Mouse (Mus musculus) liver, embryonic 15.5 days (tissue): ENCODE results near the gene Ccnl1. TPM values are rescaled to one million over a fixed set of nuclear protein-coding genes. Genes with fewer than 3 reads are reported as not detected.

ENCODE experiments used
- ATAC-seq: fragments of 200-750 bp; cut with Nextera tagmentation; 2 replicates; pipeline ENCODE4 v1.8.0; 2017; ENCODE audit warnings: moderate number of reproducible peaks, mild to moderate bottlenecking, moderate library complexity; ENCODE audit not compliant: insufficient read depth
- H3K27ac ChIP-seq: fragments of 300-500 bp; sonication (generic); replicated peaks from 2 replicates; pipeline ENCODE4 v1.5.1; 2015; ENCODE audit warnings: mild to moderate bottlenecking, inconsistent platforms
- H3K27me3 ChIP-seq: fragments of 300-500 bp; sonication (generic); 2 replicates; pipeline ENCODE4 v1.6.1; 2015; ENCODE audit warnings: mild to moderate bottlenecking, inconsistent platforms
- H3K36me3 ChIP-seq: fragments of 300-500 bp; sonication (generic); replicated peaks from 2 replicates; pipeline ENCODE4 v1.6.1; 2015; ENCODE audit warnings: moderate library complexity, mild to moderate bottlenecking, inconsistent platforms
- H3K4me1 ChIP-seq: fragments of 300-500 bp; sonication (generic); replicated peaks from 2 replicates; pipeline ENCODE4 v1.6.1; 2015; ENCODE audit warnings: inconsistent platforms
- H3K4me2 ChIP-seq: fragments of 300-500 bp; sonication (generic); 2 replicates; pipeline ENCODE4 v1.6.1; 2015; ENCODE audit warnings: moderate library complexity, mild to moderate bottlenecking, inconsistent platforms
- H3K4me3 ChIP-seq: fragments of 300-500 bp; sonication (generic); replicated peaks from 2 replicates; pipeline ENCODE4 v1.5.1; 2015; ENCODE audit warnings: mild to moderate bottlenecking, inconsistent platforms
- H3K9ac ChIP-seq: fragments of 300-500 bp; sonication (generic); 2 replicates; pipeline ENCODE4 v1.6.1; 2015; ENCODE audit warnings: moderate library complexity, mild to moderate bottlenecking, inconsistent platforms
- H3K9me3 ChIP-seq: fragments of 300-500 bp; sonication (generic); replicated peaks from 2 replicates; pipeline ENCODE4 v1.6.1; 2016; ENCODE audit warnings: inconsistent platforms
- whole genome bisulfite sequencing: fragments of 180-500 bp; shearing (Covaris S2); methylation state at CpG from one replicate; pipeline ENCODE4 v1.1.7; 2015; ENCODE audit warnings: mixed read lengths; ENCODE audit not compliant: insufficient replicate concordance; 5-methylcytosine and 5-hydroxymethylcytosine counted together
- polyA plus RNA-seq: library from polyadenylated mRNA; unstranded; fragments of >200 nt; fragmentation: Nextera tagmentation; extraction: Ambion mirVana; gene quantifications from 2 replicates; pipeline ENCODE4 v1.2.1, GENCODE M21; 2015

Gene Ccnl1
- polyA plus RNA-seq, 1 experiment from 2014 or later: 45.2 TPM

DNA sequence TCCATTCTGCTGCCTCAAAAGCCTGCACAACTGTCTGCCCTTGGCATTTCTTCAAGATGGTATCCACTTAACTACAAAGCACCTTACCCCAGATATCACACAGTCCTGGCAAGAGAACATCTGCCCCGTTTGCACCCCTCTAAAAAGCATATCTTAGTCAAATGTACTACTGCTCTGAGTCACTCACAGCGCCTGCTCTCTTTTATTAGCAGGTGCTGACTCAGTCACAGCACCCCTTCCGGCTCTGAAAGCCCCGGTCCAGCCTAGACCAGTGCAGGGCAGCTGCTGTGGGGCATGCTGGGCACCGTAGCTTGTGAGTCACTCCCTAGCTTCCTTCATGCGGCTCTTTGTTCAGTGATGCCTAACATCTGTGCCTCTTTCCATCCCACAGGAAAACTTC lies 35.6 kb downstream of the Ccnl1 start:
- Histone ChIP-seq H3K4me3 (no peak overlapping the region), H3K27ac (no peak overlapping the region), H3K36me3 (no peaks in the 10 kb centered on the region), H3K9ac (no peak overlapping the region), H3K4me1 (peaks cover 6% of the 10 kb centered on the region), H3K27me3 (no peaks in the 10 kb centered on the region), H3K9me3 (no peaks in the 10 kb centered on the region), H3K4me2 (no peak overlapping the region)
- WGBS: 57% methylated on average over 6 of the region's 6 CpGs
- no peak for ATAC-seq

DNA sequence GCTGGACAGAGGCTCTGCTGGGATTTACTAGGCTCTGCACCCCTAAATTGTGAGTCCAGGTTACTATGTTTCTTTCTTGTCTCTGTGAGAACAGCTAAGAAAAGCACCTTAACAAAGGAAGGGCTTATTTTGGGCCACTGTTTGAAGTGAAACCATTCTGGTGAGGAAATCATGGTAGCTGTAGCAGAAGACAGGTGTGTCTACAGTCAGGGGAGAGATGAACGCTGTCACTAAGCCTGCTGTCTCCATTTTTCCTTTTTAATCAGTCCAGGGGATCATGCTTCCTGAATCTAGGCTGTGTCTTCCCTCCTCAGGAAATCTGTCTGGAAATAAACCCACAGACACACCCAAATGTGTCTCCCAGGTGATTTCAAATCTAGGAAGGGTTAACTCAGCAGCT lies 36.4 kb downstream of the Ccnl1 start:
- 56% methylated on average over 1 of the region's 1 CpGs for WGBS

GRCm38 (mm10) chr3:65919016-65919415 lies 39.0 kb downstream of the Ccnl1 start:
- Histone ChIP-seq H3K27me3 (no peaks in the 10 kb centered on the region), H3K36me3 (no peaks in the 10 kb centered on the region), H3K4me3 (no peak overlapping the region), H3K4me2 (no peak overlapping the region), H3K27ac (no peak overlapping the region), H3K4me1 (no peaks in the 10 kb centered on the region), H3K9ac (no peak overlapping the region), H3K9me3 (no peaks in the 10 kb centered on the region)
- WGBS: 74% methylated on average over 2 of the region's 2 CpGs
- ATAC-seq: no peak

More for the DNA sequence above, 36.4 kb downstream of the Ccnl1 start:
- no peak for ATAC-seq
- no peaks in the 10 kb centered on the region for H3K27me3 ChIP-seq
- H3K9me3 ChIP-seq: no peaks in the 10 kb centered on the region
- no peak overlapping the region for H3K4me3 ChIP-seq
- no peaks in the 10 kb centered on the region for H3K36me3 ChIP-seq
- H3K9ac ChIP-seq: no peak overlapping the region
- no peak overlapping the region for H3K4me2 ChIP-seq
- peaks cover 6% of the 10 kb centered on the region for H3K4me1 ChIP-seq
- H3K27ac ChIP-seq: no peak overlapping the region

DNA sequence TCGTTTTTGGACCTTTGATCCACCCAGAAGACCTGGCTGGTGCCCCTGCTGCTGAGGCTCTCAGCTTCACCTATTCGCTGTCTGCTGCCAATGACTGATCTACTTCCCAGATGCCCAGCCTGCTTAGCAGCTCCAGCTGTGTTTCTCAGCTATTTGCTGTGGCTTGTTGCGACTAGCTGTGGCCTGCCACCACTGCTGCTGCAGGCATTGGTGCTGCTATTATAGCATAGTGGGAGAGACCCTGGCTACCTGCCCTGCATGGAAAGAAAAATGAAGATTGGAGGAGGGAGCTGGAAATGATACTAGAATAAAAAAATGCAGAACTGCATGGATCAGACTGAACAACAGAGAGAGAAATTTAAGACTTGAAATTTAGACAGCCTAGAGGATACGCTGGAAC lies 45.1 kb downstream of the Ccnl1 start:
- ATAC-seq: no peak
- WGBS: 53% methylated on average over 4 of the region's 4 CpGs

DNA sequence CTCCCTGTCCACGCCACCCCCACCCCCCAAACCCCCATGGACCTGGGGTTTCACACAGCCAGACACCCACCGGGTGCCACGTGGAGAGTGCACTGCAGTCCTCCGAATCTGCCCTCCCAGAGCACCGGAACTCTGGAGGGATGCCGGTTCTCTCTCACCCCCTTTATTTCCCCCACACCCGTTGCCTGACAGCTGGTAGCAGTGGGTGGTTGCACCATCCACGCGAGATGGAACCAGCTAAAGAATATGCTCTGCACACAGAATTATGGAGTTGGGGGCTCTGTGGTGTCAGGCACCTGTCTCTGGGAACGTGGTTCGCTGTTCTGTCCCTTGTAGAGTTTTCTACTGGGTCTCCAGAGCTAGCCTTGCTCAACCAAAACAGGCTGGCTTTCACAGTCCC lies 45.8 kb downstream of the Ccnl1 start:
- no peak overlapping the region for H3K4me2 ChIP-seq
- H3K4me3 ChIP-seq: no peak overlapping the region
- H3K36me3 ChIP-seq: no peaks in the 10 kb centered on the region
- WGBS: 65% methylated on average over 11 of the region's 11 CpGs
- no peak overlapping the region for H3K27ac ChIP-seq
- no peaks in the 10 kb centered on the region for H3K27me3 ChIP-seq
- no peaks in the 10 kb centered on the region for H3K9me3 ChIP-seq
- H3K9ac ChIP-seq: no peak overlapping the region
- ATAC-seq: no peak
- H3K4me1 ChIP-seq: no peaks in the 10 kb centered on the region

More for the DNA sequence above, 45.1 kb downstream of the Ccnl1 start:
- Histone ChIP-seq H3K4me3 (no peak overlapping the region), H3K4me1 (no peaks in the 10 kb centered on the region), H3K27me3 (no peaks in the 10 kb centered on the region), H3K36me3 (no peaks in the 10 kb centered on the region), H3K9ac (no peak overlapping the region), H3K4me2 (no peak overlapping the region), H3K9me3 (no peaks in the 10 kb centered on the region), H3K27ac (no peak overlapping the region)

GRCm38 (mm10) chr3:65911265-65911664 lies 46.8 kb downstream of the Ccnl1 start:
- H3K27ac ChIP-seq: no peak overlapping the region
- 66% methylated on average over 3 of the region's 3 CpGs for WGBS
- H3K36me3 ChIP-seq: no peaks in the 10 kb centered on the region
- no peak overlapping the region for H3K4me3 ChIP-seq
- H3K4me2 ChIP-seq: no peak overlapping the region
- no peaks in the 10 kb centered on the region for H3K9me3 ChIP-seq
- ATAC-seq: no peak
- no peak overlapping the region for H3K9ac ChIP-seq
- H3K27me3 ChIP-seq: no peaks in the 10 kb centered on the region
- H3K4me1 ChIP-seq: no peaks in the 10 kb centered on the region

- Histone ChIP-seq H3K9ac (no peak overlapping the region), H3K4me3 (no peak overlapping the region), H3K36me3 (no peaks in the 10 kb centered on the region), H3K27me3 (no peaks in the 10 kb centered on the region), H3K4me2 (no peak overlapping the region), H3K4me1 (0 out of 2 replicates have a peak, but pooled peaks cover 3% of the 10 kb centered on the region), H3K9me3 (no peaks in the 10 kb centered on the region), H3K27ac (no peak overlapping the region)
- 61% methylated on average over 2 of the region's 2 CpGs for WGBS
- no peak for ATAC-seq
Observed at GRCm38 (mm10) chr3:65909454-65909853, 48.6 kb downstream of the Ccnl1 start.

DNA sequence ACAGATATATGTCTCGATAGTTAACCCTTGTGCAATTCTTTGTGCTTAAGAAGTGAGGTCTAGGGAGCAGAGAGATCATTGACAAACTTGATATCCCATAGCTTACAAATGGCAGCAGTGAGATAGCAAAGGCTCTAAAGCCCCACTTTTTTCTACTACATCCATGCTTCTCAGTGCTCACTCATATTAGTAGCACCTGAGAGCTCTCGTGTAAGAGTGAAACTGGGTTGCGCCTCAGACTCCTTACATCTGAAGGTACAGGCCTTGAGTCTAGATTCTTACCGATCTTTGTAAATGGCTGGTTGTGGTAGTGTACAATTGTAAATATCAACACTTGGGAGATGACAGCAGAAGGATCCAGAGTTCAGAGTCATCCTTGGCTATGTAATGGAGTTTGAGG lies 50.5 kb downstream of the Ccnl1 start:
- ATAC-seq: no peak
- no peak overlapping the region for H3K9ac ChIP-seq
- no peak overlapping the region for H3K4me3 ChIP-seq
- 74% methylated on average over 4 of the region's 4 CpGs for WGBS
- no peaks in the 10 kb centered on the region for H3K36me3 ChIP-seq
- no peaks in the 10 kb centered on the region for H3K27me3 ChIP-seq
- no peaks in the 10 kb centered on the region for H3K9me3 ChIP-seq
- 0 out of 2 replicates have a peak, but pooled peaks cover 3% of the 10 kb centered on the region for H3K4me1 ChIP-seq
- H3K4me2 ChIP-seq: no peak overlapping the region
- no peak overlapping the region for H3K27ac ChIP-seq

DNA sequence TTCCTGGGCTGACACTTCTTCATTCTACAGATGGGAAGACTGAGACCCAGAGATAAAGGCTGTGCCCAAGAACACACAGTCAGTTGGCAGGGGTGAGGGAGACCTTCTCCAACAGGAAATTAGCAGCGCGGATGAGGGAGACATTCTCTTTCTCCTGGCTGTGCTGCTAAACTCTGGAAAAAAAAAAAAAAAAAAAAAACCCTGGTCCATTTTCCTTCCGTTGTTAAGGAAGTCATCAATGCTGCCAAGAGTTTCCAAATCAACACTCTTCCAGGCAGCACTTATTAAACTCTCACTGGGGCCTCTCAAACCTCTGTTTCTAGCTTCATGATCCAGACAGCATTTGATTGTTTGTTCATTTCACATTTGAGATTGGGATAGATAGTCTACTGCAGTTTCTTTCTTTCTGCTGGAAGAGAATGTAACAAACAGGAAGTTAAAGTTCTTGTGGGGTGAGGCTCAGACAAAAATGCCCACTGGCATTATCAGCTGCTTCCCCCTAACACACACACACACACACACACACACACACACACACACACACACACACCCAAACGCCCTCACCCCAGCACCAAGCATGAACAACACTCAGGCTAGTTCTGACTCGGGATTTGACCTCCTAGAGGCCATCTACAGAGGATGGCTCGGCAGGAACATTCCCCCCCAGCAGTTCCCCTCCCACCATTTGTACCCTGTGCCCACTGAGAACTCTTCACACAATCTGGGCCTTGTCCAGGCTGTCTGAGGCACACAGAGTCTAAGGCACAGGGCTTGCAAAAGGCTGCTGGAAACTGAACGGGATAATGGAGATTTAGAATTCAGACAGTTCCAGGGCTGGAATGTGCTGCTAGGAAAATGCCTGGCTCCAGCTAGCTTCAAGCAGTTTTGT lies 52.5 kb downstream of the Ccnl1 start:
- H3K4me1 ChIP-seq: 0 out of 2 replicates have a peak, but pooled peaks cover 3% of the 10 kb centered on the region
- H3K9ac ChIP-seq: no peak overlapping the region
- H3K27me3 ChIP-seq: no peaks in the 10 kb centered on the region
- WGBS: 20% methylated on average over 7 of the region's 7 CpGs
- H3K4me3 ChIP-seq: no peak overlapping the region
- no peaks in the 10 kb centered on the region for H3K36me3 ChIP-seq
- no peak overlapping the region for H3K4me2 ChIP-seq
- no peaks in the 10 kb centered on the region for H3K9me3 ChIP-seq
- H3K27ac ChIP-seq: no peak overlapping the region
- ATAC-seq: no peak

- WGBS: 27% methylated on average over 6 of the region's 6 CpGs
- Histone ChIP-seq H3K9ac (no peak overlapping the region), H3K9me3 (no peaks in the 10 kb centered on the region), H3K4me1 (0 out of 2 replicates have a peak, but pooled peaks cover 3% of the 10 kb centered on the region), H3K36me3 (no peaks in the 10 kb centered on the region), H3K27me3 (no peaks in the 10 kb centered on the region), H3K4me3 (no peak overlapping the region), H3K4me2 (no peak overlapping the region), H3K27ac (no peak overlapping the region)
- no peak for ATAC-seq
Observed at GRCm38 (mm10) chr3:65904711-65905110, 53.3 kb downstream of the Ccnl1 start.

- H3K9me3 ChIP-seq: no peaks in the 10 kb centered on the region
- H3K9ac ChIP-seq: no peak overlapping the region
- 0 out of 2 replicates have a peak, but pooled peaks cover 3% of the 10 kb centered on the region for H3K4me1 ChIP-seq
- no peak for ATAC-seq
- no peak overlapping the region for H3K4me3 ChIP-seq
- H3K36me3 ChIP-seq: no peaks in the 10 kb centered on the region
- no peaks in the 10 kb centered on the region for H3K27me3 ChIP-seq
- 26% methylated on average over 4 of the region's 4 CpGs for WGBS
- H3K4me2 ChIP-seq: no peak overlapping the region
- H3K27ac ChIP-seq: no peak overlapping the region
Observed at GRCm38 (mm10) chr3:65904106-65904505, 53.9 kb downstream of the Ccnl1 start.
